Mouse (Mus musculus): ENCODE data around the gene Commd1. TPM values are rescaled to one million over a fixed set of nuclear protein-coding genes. Genes with fewer than 3 reads are reported as not detected.

The Commd1 gene
- total and polyA plus RNA-seq, 3 experiments: 102 to 113 TPM; not detected in 1

GRCm38 (mm10) chr11:22859301-22859632 lies 122.9 kb downstream of the Commd1 start:
- Histone ChIP-seq H3K36me3 (ENCODE audit: control insufficient read depth in 1 of 2, insufficient read depth in 2 of 2, low read length in 2 of 2) (peaks cover 0 to 26% of the 10 kb centered on the region in 2 experiments; a peak in 3 of 4 replicates), H3K79me2 (ENCODE audit: control insufficient read depth, insufficient read depth, low read length, poor library complexity) (peaks cover 47% of the 10 kb centered on the region), H3K27ac (ENCODE audit: control insufficient read depth, low read depth, low read length) (peak overlapping the region; percentile 59), H3K4me3 (ENCODE audit: control insufficient read depth in 1 of 2, insufficient read depth in 1 of 2, low read depth in 2 of 2, low read length in 2 of 2) (peak overlapping the region; percentile 70 to 98), H3K9me3 (replicated peaks; ENCODE audit: insufficient read depth, low read length) (no peaks in the 10 kb centered on the region), H3K27me3 (ENCODE audit: control insufficient read depth in 1 of 2, insufficient read depth in 2 of 2, low read length in 2 of 2) (no peaks in the 10 kb centered on the region), H3K9ac (ENCODE audit: control insufficient read depth, low read depth, low read length, poor library complexity, severe bottlenecking) (peak overlapping the region; percentile 85), H3K4me1 (ENCODE audit: control insufficient read depth in 1 of 2, insufficient read depth in 2 of 2, low read length in 2 of 2) (peaks cover 17 to 23% of the 10 kb centered on the region in 2 experiments)
- no peak for DNase-seq (ENCODE audit: low read depth, low spot score)
- TF ChIP-seq USF1 (IDR thresholded peaks at IDR 0.05; ENCODE audit: low read depth, low read length) (no peak), NELFE (IDR thresholded peaks at IDR 0.05; ENCODE audit: low read depth, low read length) (no peak), MAX (IDR thresholded peaks at IDR 0.05; ENCODE audit: low read length) (peak; percentile 27; the same call in 1 of the 2 replicates), MAZ (IDR thresholded peaks at IDR 0.05; ENCODE audit: low read depth, low read length) (no peak), ETS1 (IDR thresholded peaks at IDR 0.05; ENCODE audit: low read depth, low read length) (no peak), MYB (IDR thresholded peaks at IDR 0.05; ENCODE audit: low read depth, low read length) (no peak), JUND (IDR thresholded peaks at IDR 0.05; ENCODE audit: low read depth, low read length) (no peak), GABPA (IDR thresholded peaks at IDR 0.05; ENCODE audit: low read depth, low read length) (no peak; the same call in 1 of the 2 replicates), KAT2A (conservative IDR thresholded peaks at IDR 0.05; ENCODE audit: low read depth, low read length) (no peak), MXI1 (IDR thresholded peaks at IDR 0.05; ENCODE audit: low read depth, low read length) (no peak), POLR2A (IDR thresholded peaks at IDR 0.05; ENCODE audit: control insufficient read depth in 1 of 2, insufficient read depth in 1 of 2, low read depth in 1 of 2, low read length in 2 of 2, poor library complexity in 1 of 2) (0 out of 4 replicates have a peak, but pooled peaks of 1 of the 2 experiments have one; percentile 2), SIN3A (IDR thresholded peaks at IDR 0.05; ENCODE audit: low read length) (no peak), E2F4 (IDR thresholded peaks at IDR 0.05; ENCODE audit: borderline replicate concordance, low read depth, low read length) (0 out of 2 replicates have a peak, but pooled peaks have one; percentile 42), USF2 (IDR thresholded peaks at IDR 0.05; ENCODE audit: borderline replicate concordance in 1 of 2, insufficient read depth in 1 of 2, low read depth in 1 of 2, low read length in 2 of 2) (no peak), ZMIZ1 (IDR thresholded peaks at IDR 0.05; ENCODE audit: low read depth, low read length) (no peak), ZC3H11A (IDR thresholded peaks at IDR 0.05; ENCODE audit: low read depth, low read length) (0 out of 2 replicates have a peak, but pooled peaks have one; percentile 12), ZNF384 (IDR thresholded peaks at IDR 0.05; ENCODE audit: low read depth, low read length) (no peak), ZKSCAN1 (IDR thresholded peaks at IDR 0.05; ENCODE audit: low read depth, low read length) (no peak), ELF1 (IDR thresholded peaks at IDR 0.05; ENCODE audit: low read depth, low read length) (peak; percentile 35; the same call in 1 of the 2 replicates), CHD2 (IDR thresholded peaks at IDR 0.05; ENCODE audit: low read length) (no peak), TCF12 (IDR thresholded peaks at IDR 0.05; ENCODE audit: low read depth, low read length) (no peak), NRF1 (IDR thresholded peaks at IDR 0.05; ENCODE audit: insufficient read depth, low read depth, low read length, poor library complexity, severe bottlenecking) (0 out of 2 replicates have a peak, but pooled peaks have one; percentile 30), GATA1 (IDR thresholded peaks at IDR 0.05; ENCODE audit: low read depth, low read length) (no peak)
